Mouse (Mus musculus): ENCODE data around the gene St6galnac4. TPM values are rescaled to one million over a fixed set of nuclear protein-coding genes. Genes with fewer than 3 reads are reported as not detected.

St6galnac4 gene
- polyA plus RNA-seq, 1 experiment: 26.9 TPM

DNA sequence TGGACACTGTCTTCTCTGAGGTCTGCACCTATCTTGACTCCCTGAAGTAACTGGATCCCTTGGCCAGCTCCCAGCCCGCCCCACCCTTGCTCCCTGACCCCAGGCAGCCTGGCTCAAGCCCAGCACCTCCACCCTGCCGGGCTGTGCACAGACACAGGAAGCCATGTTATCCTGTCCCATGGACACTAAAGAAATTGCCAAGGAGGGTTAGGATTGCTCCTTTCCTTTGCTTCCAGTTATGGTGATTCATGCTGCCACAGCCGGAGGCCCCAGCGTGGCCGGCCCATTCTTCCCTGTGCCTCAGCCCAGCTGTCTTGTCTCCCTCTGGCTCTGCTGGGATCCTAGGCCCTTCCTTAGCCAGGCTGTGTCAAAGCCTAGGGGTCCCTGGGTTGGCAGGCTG, 46.8 kb downstream of the St6galnac4 start:
- Histone ChIP-seq H3K4me3 (ENCODE audit: insufficient read depth, low read length) (no peak overlapping the region), H3K4me1 (ENCODE audit: control insufficient read depth, insufficient read depth, low read length) (peaks cover 11% of the 10 kb centered on the region), H3K27ac (ENCODE audit: insufficient read depth, low read depth, low read length) (no peak overlapping the region)
- no peak for TF ChIP-seq CTCF (IDR thresholded peaks at IDR 0.05; ENCODE audit: low read depth, low read length)

- Histone ChIP-seq H3K27ac (ENCODE audit: insufficient read depth, low read depth, low read length) (no peak overlapping the region), H3K4me3 (ENCODE audit: insufficient read depth, low read length) (no peak overlapping the region), H3K4me1 (ENCODE audit: control insufficient read depth, insufficient read depth, low read length) (peaks cover 7% of the 10 kb centered on the region)
- TF ChIP-seq POLR2A (IDR thresholded peaks at IDR 0.05; ENCODE audit: borderline replicate concordance, low read depth, low read length) (no peak), CTCF (IDR thresholded peaks at IDR 0.05; ENCODE audit: low read depth, low read length) (no peak)
Measured at GRCm38 (mm10) chr2:32634277-32635105, 47.6 kb downstream of the St6galnac4 start.

GRCm38 (mm10) chr2:32636617-32637016, 49.7 kb downstream of the St6galnac4 start:
- H3K27ac ChIP-seq (ENCODE audit: insufficient read depth, low read depth, low read length): no peak overlapping the region
- no peak overlapping the region for H3K4me3 ChIP-seq (ENCODE audit: insufficient read depth, low read length)
- TF ChIP-seq POLR2A (IDR thresholded peaks at IDR 0.05; ENCODE audit: borderline replicate concordance, low read depth, low read length): no peak
- H3K4me1 ChIP-seq (ENCODE audit: control insufficient read depth, insufficient read depth, low read length): peaks cover 7% of the 10 kb centered on the region

DNA sequence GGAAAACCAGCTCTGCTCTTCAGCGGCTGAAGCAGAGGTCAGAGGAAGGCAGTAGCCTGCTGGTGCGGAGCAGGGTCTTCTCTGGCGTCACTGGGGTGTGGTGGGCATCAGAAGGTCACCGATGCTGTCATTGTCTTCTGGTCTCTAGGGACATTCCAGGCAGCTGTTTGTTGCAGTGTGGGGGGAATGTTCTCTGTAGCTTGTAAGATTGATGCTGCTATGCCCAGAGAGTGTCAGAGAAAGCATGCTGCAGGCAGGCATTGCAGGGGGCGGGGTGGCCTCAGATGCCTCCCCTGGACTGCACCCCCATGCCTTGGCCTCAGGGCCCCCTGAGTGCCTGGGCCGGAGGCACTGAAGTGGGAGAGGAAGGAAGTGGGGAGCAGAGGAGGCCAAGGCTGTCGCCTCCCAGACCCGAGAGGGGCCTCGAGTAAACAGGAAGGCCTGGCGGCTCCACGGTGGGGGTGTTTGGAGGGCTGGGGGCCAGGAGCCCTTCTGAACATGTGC, 50.9 kb downstream of the St6galnac4 start:
- peaks cover 7% of the 10 kb centered on the region for H3K4me1 ChIP-seq (ENCODE audit: control insufficient read depth, insufficient read depth, low read length)
- TF ChIP-seq CTCF (IDR thresholded peaks at IDR 0.05; ENCODE audit: low read depth, low read length) (no peak), POLR2A (IDR thresholded peaks at IDR 0.05; ENCODE audit: borderline replicate concordance, low read depth, low read length) (no peak)
- no peak overlapping the region for H3K4me3 ChIP-seq (ENCODE audit: insufficient read depth, low read length)
- H3K27ac ChIP-seq (ENCODE audit: insufficient read depth, low read depth, low read length): no peak overlapping the region

GRCm38 (mm10) chr2:32639632-32640031, 52.7 kb downstream of the St6galnac4 start:
- Histone ChIP-seq H3K4me3 (ENCODE audit: insufficient read depth, low read length) (no peak overlapping the region), H3K27ac (ENCODE audit: insufficient read depth, low read depth, low read length) (no peak overlapping the region), H3K4me1 (ENCODE audit: control insufficient read depth, insufficient read depth, low read length) (peaks cover 7% of the 10 kb centered on the region)
- TF ChIP-seq CTCF (IDR thresholded peaks at IDR 0.05; ENCODE audit: low read depth, low read length) (no peak), POLR2A (IDR thresholded peaks at IDR 0.05; ENCODE audit: borderline replicate concordance, low read depth, low read length) (no peak)

GRCm38 (mm10) chr2:32640550-32641051, 53.7 kb downstream of the St6galnac4 start:
- Histone ChIP-seq H3K4me1 (ENCODE audit: control insufficient read depth, insufficient read depth, low read length) (peaks cover 7% of the 10 kb centered on the region), H3K27ac (ENCODE audit: insufficient read depth, low read depth, low read length) (no peak overlapping the region), H3K4me3 (ENCODE audit: insufficient read depth, low read length) (no peak overlapping the region)
- no peak for TF ChIP-seq POLR2A (IDR thresholded peaks at IDR 0.05; ENCODE audit: borderline replicate concordance, low read depth, low read length)
- TF ChIP-seq CTCF (IDR thresholded peaks at IDR 0.05; ENCODE audit: low read depth, low read length): no peak

DNA sequence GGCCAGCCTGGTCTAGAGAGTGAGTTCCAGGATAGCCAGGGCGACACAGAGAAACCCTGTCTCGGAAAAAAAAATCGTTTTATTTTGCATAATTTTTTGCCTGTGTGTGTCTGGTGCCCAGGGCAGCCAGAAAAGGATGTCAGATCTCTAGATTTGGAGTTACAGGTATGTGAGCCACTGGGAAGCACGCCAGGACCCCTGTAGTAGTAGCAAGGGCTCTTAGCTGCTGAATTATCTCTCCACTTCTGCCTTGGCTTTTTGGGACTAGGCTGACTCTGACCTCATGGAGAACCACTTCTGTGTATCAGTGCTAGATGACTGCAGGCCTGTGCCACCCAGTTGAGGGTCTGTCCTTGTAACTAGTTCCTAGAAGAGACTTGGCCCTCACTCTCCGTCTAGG, 54.9 kb downstream of the St6galnac4 start:
- Histone ChIP-seq H3K4me1 (ENCODE audit: control insufficient read depth, insufficient read depth, low read length) (peaks cover 11% of the 10 kb centered on the region), H3K4me3 (ENCODE audit: insufficient read depth, low read length) (no peak overlapping the region), H3K27ac (ENCODE audit: insufficient read depth, low read depth, low read length) (no peak overlapping the region)
- no peak for TF ChIP-seq POLR2A (IDR thresholded peaks at IDR 0.05; ENCODE audit: borderline replicate concordance, low read depth, low read length)
- TF ChIP-seq CTCF (IDR thresholded peaks at IDR 0.05; ENCODE audit: low read depth, low read length): no peak

- Histone ChIP-seq H3K4me3 (ENCODE audit: insufficient read depth, low read length) (no peak overlapping the region), H3K4me1 (ENCODE audit: control insufficient read depth, insufficient read depth, low read length) (peaks cover 16% of the 10 kb centered on the region), H3K27ac (ENCODE audit: insufficient read depth, low read depth, low read length) (no peak overlapping the region)
- no peak for TF ChIP-seq CTCF (IDR thresholded peaks at IDR 0.05; ENCODE audit: low read depth, low read length)
Measured at GRCm38 (mm10) chr2:32642813-32643212, 55.9 kb downstream of the St6galnac4 start.

DNA sequence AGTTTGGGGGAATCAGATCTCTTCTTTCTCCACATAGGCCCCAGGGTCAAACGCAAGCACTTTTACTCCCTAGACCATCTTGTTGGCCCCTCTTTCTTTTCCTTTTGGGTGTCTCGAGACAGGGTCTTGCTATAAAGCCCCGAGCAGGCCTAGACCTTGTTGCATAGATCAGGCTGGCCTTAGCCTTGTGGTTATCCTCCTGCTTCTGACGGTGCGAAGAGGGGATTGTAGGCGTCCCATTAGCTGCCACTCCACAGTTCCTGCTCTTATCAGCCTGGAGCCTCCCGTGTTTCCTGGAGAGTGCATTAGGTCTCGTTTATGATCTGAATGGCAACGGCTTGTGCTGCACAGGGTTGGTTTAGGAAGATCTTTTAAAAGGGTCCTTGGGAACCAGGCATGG, 57.2 kb downstream of the St6galnac4 start:
- peaks cover 12% of the 10 kb centered on the region for H3K4me1 ChIP-seq (ENCODE audit: control insufficient read depth, insufficient read depth, low read length)
- TF ChIP-seq POLR2A (IDR thresholded peaks at IDR 0.05; ENCODE audit: borderline replicate concordance, low read depth, low read length) (no peak), CTCF (IDR thresholded peaks at IDR 0.05; ENCODE audit: low read depth, low read length) (no peak)
- no peak overlapping the region for H3K27ac ChIP-seq (ENCODE audit: insufficient read depth, low read depth, low read length)
- no peak overlapping the region for H3K4me3 ChIP-seq (ENCODE audit: insufficient read depth, low read length)

- Histone ChIP-seq H3K4me1 (ENCODE audit: control insufficient read depth, insufficient read depth, low read length) (peaks cover 12% of the 10 kb centered on the region), H3K27ac (ENCODE audit: insufficient read depth, low read depth, low read length) (no peak overlapping the region), H3K4me3 (ENCODE audit: insufficient read depth, low read length) (no peak overlapping the region)
- TF ChIP-seq POLR2A (IDR thresholded peaks at IDR 0.05; ENCODE audit: borderline replicate concordance, low read depth, low read length) (no peak), CTCF (IDR thresholded peaks at IDR 0.05; ENCODE audit: low read depth, low read length) (no peak)
Measured at GRCm38 (mm10) chr2:32644799-32645475, 58.0 kb downstream of the St6galnac4 start.

Measured in bone marrow macrophage, adult 2 months (primary cell).